Mouse (Mus musculus): ENCODE measurements around the gene Pgpep1l. TPM values are rescaled to one million over a fixed set of nuclear protein-coding genes. Genes with fewer than 3 reads are reported as not detected.
A peak's percentile ranks its signal among the peaks of the same experiment; 100 is the strongest.
"Not testable (repeated sequence)": the region's sequence is repeated elsewhere in the genome, so short reads cannot be mapped to it uniquely, and the experiment has no call there.

Gene Pgpep1l
- total RNA-seq (2015) (not detected in 2 replicates), total RNA-seq (2017) (not detected in 2 replicates)

DNA sequence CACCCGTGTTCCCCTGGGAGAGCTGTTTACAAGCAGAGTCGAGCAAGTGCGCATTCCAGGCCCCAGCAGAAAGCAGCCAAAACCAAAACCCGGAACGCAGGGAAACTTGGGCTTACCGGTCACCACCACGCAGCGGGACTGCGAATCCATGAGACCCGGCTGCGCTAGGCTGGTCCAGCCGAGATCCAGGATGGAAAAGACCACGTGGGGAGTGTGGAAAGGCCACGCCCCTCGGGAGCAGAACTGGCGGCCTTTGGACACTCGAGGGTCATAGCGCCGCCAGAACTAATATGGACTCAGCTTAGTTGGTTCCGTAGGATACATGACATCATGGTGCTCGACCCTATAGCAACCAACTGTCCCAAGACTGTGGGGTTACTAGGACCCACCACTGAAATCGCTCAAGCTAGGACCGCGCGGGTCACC, at the start of gene Pgpep1l:
Pgpep1l (minus strand) TSS at position 206 of the 426 bp plus-strand sequence.
- 0 out of 2 replicates have a peak, but pooled peaks have one; percentile 11 for ATAC-seq (replicated peaks; ENCODE audit: poor library complexity)

- ATAC-seq (replicated peaks; ENCODE audit: poor library complexity), result peak; percentile 79
Measured at GRCm38 (mm10) chr7:68313038-68313782, 49.2 kb upstream of the Pgpep1l start.

- ATAC-seq (replicated peaks; ENCODE audit: poor library complexity), result no peak
Measured at GRCm38 (mm10) chr7:68312395-68312794, 48.4 kb upstream of the Pgpep1l start.

GRCm38 (mm10) chr7:68311469-68311868, 47.4 kb upstream of the Pgpep1l start:
- no peak for ATAC-seq (replicated peaks; ENCODE audit: poor library complexity)

DNA sequence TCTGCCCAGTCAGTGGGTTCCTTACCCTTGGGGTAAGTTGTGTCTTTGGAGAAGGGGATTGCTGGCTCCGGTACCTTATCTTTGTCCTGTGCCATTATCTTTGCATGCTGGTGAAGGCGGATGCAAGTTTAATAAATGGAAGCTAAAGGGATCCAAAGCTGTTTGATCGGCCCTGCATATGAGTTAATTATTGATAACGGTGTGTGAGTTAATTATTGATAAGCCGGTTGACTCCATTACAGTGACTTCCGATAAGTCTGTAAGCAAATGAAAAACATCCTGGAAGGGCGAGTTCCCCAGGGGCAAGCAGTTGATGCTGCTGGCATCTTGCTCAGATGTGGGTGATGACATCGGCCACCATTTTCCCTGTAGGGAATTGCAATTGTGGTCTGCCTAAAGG, 42.7 kb upstream of the Pgpep1l start:
- no peak for ATAC-seq (replicated peaks; ENCODE audit: poor library complexity)

- ATAC-seq (replicated peaks; ENCODE audit: poor library complexity), result no peak
Measured at GRCm38 (mm10) chr7:68305781-68306575, 41.9 kb upstream of the Pgpep1l start.

DNA sequence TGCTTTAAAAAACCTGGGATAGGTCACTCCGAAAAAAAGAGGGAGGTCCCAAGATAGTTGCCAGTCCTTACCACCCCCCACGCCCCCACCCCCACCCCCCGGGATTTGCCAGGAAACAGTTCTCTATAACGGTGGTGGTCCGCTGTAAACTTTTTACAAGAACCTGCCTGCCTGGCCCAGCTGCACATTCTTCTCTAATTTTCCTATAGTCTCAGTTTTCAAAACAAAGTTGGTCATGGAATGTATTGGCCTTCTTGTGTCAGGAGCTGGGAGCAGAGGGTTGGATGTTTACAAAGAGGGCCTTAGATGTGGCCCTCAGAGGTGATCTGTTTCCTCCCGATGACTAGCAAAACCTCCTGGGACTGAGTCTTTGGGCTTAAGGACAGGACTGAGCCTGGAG, 39.7 kb upstream of the Pgpep1l start:
- ATAC-seq (replicated peaks; ENCODE audit: poor library complexity), result no peak

DNA sequence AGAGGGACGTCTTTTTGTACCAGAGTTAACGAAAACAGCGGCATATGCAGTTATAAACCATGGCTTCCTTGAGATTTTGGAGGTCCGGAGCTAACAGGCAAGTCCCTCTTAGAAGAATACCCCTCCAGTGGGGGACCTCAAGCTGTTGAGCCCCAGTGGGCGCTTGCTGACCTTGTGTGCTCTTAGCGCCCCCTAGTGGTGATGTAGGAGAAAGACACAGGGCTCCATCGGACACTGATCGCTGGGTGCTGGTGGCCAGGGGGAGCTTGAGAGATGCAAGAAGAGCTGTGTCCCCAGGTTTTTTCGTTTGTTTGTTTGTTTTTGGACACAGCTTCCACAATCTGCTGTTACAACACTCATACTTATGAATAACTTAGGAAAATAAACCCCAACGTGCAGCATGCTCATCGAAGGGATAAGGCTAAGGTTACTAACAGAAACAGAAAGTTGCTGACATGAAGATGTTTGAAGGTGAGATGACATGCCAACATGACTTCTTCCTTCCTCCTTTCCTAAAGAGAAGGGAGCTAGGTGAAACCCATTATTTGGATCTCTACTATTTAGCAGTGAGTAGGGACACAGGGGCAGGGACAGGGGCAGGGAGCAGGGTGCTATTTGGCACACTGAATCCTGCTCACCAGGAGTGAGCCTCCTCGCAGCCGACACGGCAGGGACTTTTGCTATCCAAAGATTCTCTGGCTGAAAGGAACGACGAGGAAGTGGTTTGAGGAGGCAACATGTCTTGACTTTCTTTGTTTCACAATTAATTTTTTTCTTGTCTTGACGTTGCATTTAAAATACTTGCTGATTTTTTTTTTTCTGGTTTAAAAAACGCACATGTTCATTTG, 38.8 kb upstream of the Pgpep1l start:
- ATAC-seq (replicated peaks; ENCODE audit: poor library complexity), result peak; percentile 96

DNA sequence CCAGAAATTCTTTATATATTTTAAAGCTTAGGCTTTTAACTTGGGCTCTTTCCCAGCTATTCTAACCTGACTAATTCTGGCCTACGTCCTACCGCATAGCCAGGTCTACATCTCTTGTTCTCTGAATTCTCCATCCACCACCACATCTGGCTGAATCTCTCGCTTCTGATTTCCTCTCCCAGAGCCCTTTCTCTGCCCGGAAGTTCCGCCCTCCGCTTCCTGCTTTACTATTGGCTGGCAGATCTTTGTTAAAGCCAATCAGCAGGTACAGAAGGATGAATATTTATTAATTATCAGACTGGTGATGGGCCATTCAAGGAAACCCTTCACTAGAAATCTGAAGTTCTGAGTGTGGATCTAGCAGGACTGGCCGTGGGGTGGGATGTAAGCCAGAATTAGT, 37.1 kb upstream of the Pgpep1l start:
- ATAC-seq (replicated peaks; ENCODE audit: poor library complexity), result no peak

- no peak; the same call in 1 of the 2 replicates for ATAC-seq (replicated peaks; ENCODE audit: poor library complexity)
Measured at GRCm38 (mm10) chr7:68298381-68299076, 34.5 kb upstream of the Pgpep1l start.

DNA sequence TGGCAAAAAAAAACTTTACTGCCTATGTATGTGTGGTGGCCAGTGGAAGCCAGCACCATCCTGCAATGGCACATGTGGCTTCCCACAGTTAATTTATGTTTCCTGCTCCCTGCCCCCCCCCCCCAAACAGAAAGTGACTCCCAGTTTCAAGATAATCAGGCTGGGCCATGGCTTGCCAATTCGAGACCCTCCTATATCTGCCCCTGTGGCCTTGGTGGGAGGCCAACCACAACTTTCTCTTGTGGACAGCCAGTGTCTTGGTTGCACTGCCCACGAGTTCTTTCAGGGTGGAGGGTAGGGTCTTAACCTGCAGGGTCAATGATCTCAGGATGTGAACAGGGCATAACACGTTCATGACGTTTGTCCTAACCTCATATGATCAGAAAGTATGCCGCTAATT, 32.5 kb upstream of the Pgpep1l start:
- ATAC-seq (replicated peaks; ENCODE audit: poor library complexity), result peak; percentile 14; the same call in 1 of the 2 replicates

GRCm38 (mm10) chr7:68293997-68294789, 30.2 kb upstream of the Pgpep1l start:
- ATAC-seq (replicated peaks; ENCODE audit: poor library complexity), result 0 out of 2 replicates have a peak, but pooled peaks have one; percentile 37

GRCm38 (mm10) chr7:68291603-68292002, 27.6 kb upstream of the Pgpep1l start:
- ATAC-seq (replicated peaks; ENCODE audit: poor library complexity), result no peak

GRCm38 (mm10) chr7:68289081-68289480, 25.0 kb upstream of the Pgpep1l start:
- ATAC-seq (replicated peaks; ENCODE audit: poor library complexity), result no peak

DNA sequence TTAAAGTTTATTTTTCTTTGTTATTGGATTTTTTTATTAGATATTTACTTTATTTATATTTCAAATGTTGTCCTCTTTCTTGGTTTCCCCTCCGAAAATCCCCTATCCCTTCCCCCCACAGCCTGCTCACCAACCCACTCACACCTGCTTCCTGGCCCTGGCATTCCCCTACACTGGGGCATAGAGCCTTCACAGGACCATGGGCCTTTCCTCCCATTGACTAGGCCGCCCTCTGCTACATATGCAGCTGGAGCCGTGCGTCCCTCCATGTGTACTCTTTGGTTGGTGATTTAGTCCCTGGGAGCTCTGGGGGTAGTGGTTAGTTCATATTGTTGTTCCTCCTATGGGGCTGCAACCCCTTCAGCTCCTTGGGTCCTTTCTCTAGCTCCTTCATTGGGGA, 24.0 kb upstream of the Pgpep1l start:
- ATAC-seq (replicated peaks; ENCODE audit: poor library complexity), result not testable (repeated sequence)

DNA sequence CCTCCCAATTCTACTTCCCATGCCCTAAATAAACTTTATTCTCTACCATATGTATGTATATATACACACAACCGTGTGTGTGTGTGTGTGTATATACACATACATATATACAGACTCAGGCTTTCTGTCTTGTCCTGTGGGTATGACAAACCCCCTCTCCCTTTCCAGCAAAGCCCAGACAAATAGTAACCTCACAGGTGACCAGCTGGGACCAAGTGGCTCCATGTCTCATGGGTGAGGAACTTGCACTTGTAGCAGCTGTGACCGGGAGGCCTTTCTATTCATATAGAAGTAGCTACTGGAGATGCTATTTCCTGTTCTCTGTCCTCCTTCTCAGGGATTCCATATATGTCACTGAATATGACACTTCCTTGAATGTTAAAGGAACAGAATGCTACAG, 23.5 kb upstream of the Pgpep1l start:
- no peak for ATAC-seq (replicated peaks; ENCODE audit: poor library complexity)

DNA sequence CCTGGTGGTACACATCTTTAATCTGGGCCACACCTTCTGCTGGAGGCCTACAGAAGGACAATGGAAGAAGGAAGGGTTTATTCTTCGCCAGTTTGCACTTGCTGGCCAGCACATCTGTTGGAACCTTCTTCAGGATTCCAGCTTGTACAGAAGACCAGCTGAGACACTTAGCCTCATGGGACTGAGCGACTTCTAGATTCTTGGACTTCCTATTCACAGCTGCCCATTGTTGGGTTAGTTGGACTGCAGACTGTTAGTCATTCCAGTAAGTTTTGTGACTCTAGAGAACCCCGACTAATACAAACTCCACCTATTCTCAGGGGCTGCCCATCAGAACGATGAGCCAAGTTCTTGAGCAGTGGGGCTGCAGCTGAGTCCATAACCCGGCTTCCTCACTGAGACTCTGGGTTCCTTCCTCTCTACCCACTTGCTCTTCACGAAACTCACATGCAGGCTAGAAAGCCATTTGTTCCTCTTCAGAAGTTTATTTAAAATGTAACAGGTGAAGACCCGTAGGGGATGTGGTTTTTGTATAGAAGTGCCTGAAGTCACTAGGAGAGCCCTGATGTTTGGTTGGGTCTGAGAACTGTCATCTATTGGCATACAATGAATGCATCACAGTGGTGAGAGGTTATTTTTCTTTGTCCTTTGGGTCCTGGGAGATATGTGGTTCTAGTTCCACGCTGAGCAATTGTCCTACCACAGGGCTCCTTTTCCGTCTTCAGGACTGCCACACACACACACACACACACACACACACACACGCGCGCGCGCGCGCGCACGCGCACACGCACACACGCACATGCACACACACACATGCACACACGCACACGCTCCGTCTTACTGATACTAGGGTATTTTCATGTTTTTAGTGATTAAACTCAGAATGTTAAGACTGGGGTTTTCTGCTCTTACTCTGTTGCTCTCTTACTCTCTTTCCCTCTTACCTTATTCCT, 22.8 kb upstream of the Pgpep1l start:
- ATAC-seq (replicated peaks; ENCODE audit: poor library complexity), result no peak

GRCm38 (mm10) chr7:68285851-68286298, 21.8 kb upstream of the Pgpep1l start:
- no peak for ATAC-seq (replicated peaks; ENCODE audit: poor library complexity)
